Comparison of ENCODE assay signal across 8 mouse cellular contexts in genomic region chr8:104394801-104395702, GRCm38 (mm10). TPM values are rescaled to one million over a fixed set of nuclear protein-coding genes. Genes with fewer than 3 reads are reported as not detected.
DNase-seq lines count a peak whose midpoint lies in the region; ATAC-seq and TF ChIP-seq lines count a peak whose summit lies in the region.

No protein-coding gene starts in this region.

- no peaks in the 10 kb centered on the region for H3K27me3 ChIP-seq in cerebellum, adult 2 months (ENCODE audit: control insufficient read depth, insufficient read depth, low read length)
- H3K27me3 ChIP-seq in intestine, embryonic 15.5 days (replicated peaks): no peaks in the 10 kb centered on the region
- H3K27me3 ChIP-seq in limb, embryonic 15.5 days: no peaks in the 10 kb centered on the region
- no peaks in the 10 kb centered on the region for H3K27me3 ChIP-seq in midbrain, embryonic 13.5 days
- H3K27me3 ChIP-seq in stomach, embryonic 14.5 days (ENCODE audit: control insufficient read depth, insufficient read depth, low read length): no peaks in the 10 kb centered on the region

- H3K4me1 ChIP-seq in cerebellum, adult 2 months (ENCODE audit: control insufficient read depth, insufficient read depth, low read length): peaks cover 11% of the 10 kb centered on the region; the same call in 1 of the 2 replicates
- peaks cover 10% of the 10 kb centered on the region for H3K4me1 ChIP-seq in intestine, embryonic 15.5 days (replicated peaks)
- peaks cover 22% of the 10 kb centered on the region for H3K4me1 ChIP-seq in limb, embryonic 15.5 days
- H3K4me1 ChIP-seq in midbrain, embryonic 13.5 days (replicated peaks): peaks cover 21% of the 10 kb centered on the region
- H3K4me1 ChIP-seq in stomach, embryonic 14.5 days (ENCODE audit: control insufficient read depth, insufficient read depth, low read length): peaks cover 16% of the 10 kb centered on the region

- peak overlapping the region; percentile 94 for H3K9ac ChIP-seq in intestine, embryonic 15.5 days
- peak overlapping the region; percentile 85 for H3K9ac ChIP-seq in limb, embryonic 15.5 days
- H3K9ac ChIP-seq in midbrain, embryonic 13.5 days (replicated peaks): peak overlapping the region; percentile 90
- H3K9ac ChIP-seq in stomach, embryonic 14.5 days (replicated peaks; ENCODE audit: low read depth, low read length): peak overlapping the region; percentile 89

- ATAC-seq in intestine, embryonic 15.5 days: peak; percentile 71
- ATAC-seq in limb, embryonic 15.5 days (ENCODE audit: insufficient number of reproducible peaks, low FRiP score, low TSS enrichment, low read depth): peak; percentile 62
- ATAC-seq in midbrain, embryonic 13.5 days: peak; percentile 84
- peak; percentile 47 for ATAC-seq in stomach, embryonic 14.5 days (ENCODE audit: insufficient number of reproducible peaks, insufficient read depth, low FRiP score, low read depth)

- under 1% methylated on average over 82 of the region's 82 CpGs for WGBS in cerebellum, adult 2 months
- under 1% methylated on average over 81 of the region's 82 CpGs for WGBS in intestine, embryonic 15.5 days
- WGBS in limb, embryonic 15.5 days: under 1% methylated on average over 76 of the region's 82 CpGs
- WGBS in midbrain, embryonic 13.5 days: under 1% methylated on average over 76 of the region's 82 CpGs
- WGBS in stomach, embryonic 14.5 days: under 1% methylated on average over 76 of the region's 82 CpGs

- H3K9me3 ChIP-seq in intestine, embryonic 15.5 days: no peaks in the 10 kb centered on the region
- no peaks in the 10 kb centered on the region for H3K9me3 ChIP-seq in limb, embryonic 15.5 days
- peaks cover 3% of the 10 kb centered on the region; the same call in 1 of the 2 replicates for H3K9me3 ChIP-seq in midbrain, embryonic 13.5 days
- no peaks in the 10 kb centered on the region; the same call in 1 of the 2 replicates for H3K9me3 ChIP-seq in stomach, embryonic 14.5 days (ENCODE audit: control insufficient read depth, low read depth, low read length)

- peak; percentile 44 to 55 for DNase-seq in layer of hippocampus, adult 18-20 months (ENCODE audit: low spot score in 2 of 2)
- DNase-seq in layer of hippocampus, postnatal 25 days (ENCODE audit: extremely low spot score in 1 of 2, low spot score in 1 of 2): no peak
- peak; percentile 66 to 77 for DNase-seq in cerebellum, adult 2 months
- DNase-seq in gastrocnemius, postnatal 10 days: peak; percentile 25

- H3K36me3 ChIP-seq in intestine, embryonic 15.5 days: no peaks in the 10 kb centered on the region
- no peaks in the 10 kb centered on the region for H3K36me3 ChIP-seq in limb, embryonic 15.5 days
- H3K36me3 ChIP-seq in midbrain, embryonic 13.5 days: no peaks in the 10 kb centered on the region
- H3K36me3 ChIP-seq in stomach, embryonic 14.5 days (ENCODE audit: control insufficient read depth, insufficient read depth, low read length): no peaks in the 10 kb centered on the region

- peak overlapping the region; percentile 91 for H3K4me2 ChIP-seq in intestine, embryonic 15.5 days (replicated peaks)
- peak overlapping the region; percentile 87 for H3K4me2 ChIP-seq in limb, embryonic 15.5 days
- H3K4me2 ChIP-seq in midbrain, embryonic 13.5 days (replicated peaks): peak overlapping the region; percentile 84
- H3K4me2 ChIP-seq in stomach, embryonic 14.5 days (replicated peaks; ENCODE audit: low read depth, low read length): peak overlapping the region; percentile 82

- H3K4me3 ChIP-seq in cerebellum, adult 2 months (replicated peaks; ENCODE audit: insufficient read depth, low read depth, low read length): peak overlapping the region; percentile 87
- peak overlapping the region; percentile 87 for H3K4me3 ChIP-seq in intestine, embryonic 15.5 days (replicated peaks)
- H3K4me3 ChIP-seq in limb, embryonic 15.5 days: peak overlapping the region; percentile 85
- H3K4me3 ChIP-seq in midbrain, embryonic 13.5 days (replicated peaks): peak overlapping the region; percentile 76
- peak overlapping the region; percentile 86 for H3K4me3 ChIP-seq in stomach, embryonic 14.5 days (ENCODE audit: low read depth, low read length)

- TF ChIP-seq POLR2A in cerebellum, adult 2 months (IDR thresholded peaks at IDR 0.05; ENCODE audit: borderline replicate concordance, insufficient read depth, low read length): no peak

- peak overlapping the region; percentile 65 for H3K27ac ChIP-seq in cerebellum, adult 2 months (ENCODE audit: insufficient read depth, low read length)
- H3K27ac ChIP-seq in intestine, embryonic 15.5 days: peak overlapping the region; percentile 88
- peak overlapping the region; percentile 82 for H3K27ac ChIP-seq in limb, embryonic 15.5 days
- peak overlapping the region; percentile 84 for H3K27ac ChIP-seq in midbrain, embryonic 13.5 days
- peak overlapping the region; percentile 86 for H3K27ac ChIP-seq in stomach, embryonic 14.5 days (ENCODE audit: low read length)

- TF ChIP-seq CTCF in cerebellum, adult 2 months (IDR thresholded peaks at IDR 0.05; ENCODE audit: borderline replicate concordance, insufficient read depth, low read depth, low read length): no peak

RNA-seq across cellular contexts. Expression of gene Cmtm4, which starts 0.6 kb away (rescaled TPM):
- 10 to 100 TPM; 63.3 to 73.1 TPM for total RNA-seq in layer of hippocampus, adult 18-20 months (2021)
- total RNA-seq in layer of hippocampus, postnatal 25 days (2021): 10 to 100 TPM; 53.2 to 56.9 TPM
- 31.1 and 33.3 TPM in 2 replicates for polyA plus RNA-seq in cerebellum, adult 2 months (2012; rRNA removed)
- 1 to 10 TPM; 6.3 to 7.6 TPM for total RNA-seq in gastrocnemius, postnatal 10 days (2021)
- 6.3 and 6.9 TPM in 2 replicates for polyA plus RNA-seq in intestine, embryonic 15.5 days (2015; fragmentation: Nextera tagmentation; extraction: Ambion mirVana)
- 1.7 and 2.7 TPM in 2 replicates for polyA plus RNA-seq in limb, embryonic 15.5 days (2015; fragmentation: Nextera tagmentation; extraction: Ambion mirVana)
- 1.8 TPM in 2 replicates for polyA plus RNA-seq in midbrain, embryonic 13.5 days (2015; fragmentation: Nextera tagmentation; extraction: Ambion mirVana)
- polyA plus RNA-seq in stomach, embryonic 14.5 days (2014; fragmentation: Nextera tagmentation; extraction: Ambion mirVana): 6.4 and 7.2 TPM in 2 replicates

RNA-seq across cellular contexts. Expression of gene Dync1li2, which starts 47.8 kb away (rescaled TPM):
- total RNA-seq in layer of hippocampus, adult 18-20 months (2021): 100 to 1,000 TPM; 258 to 289 TPM
- 100 to 1,000 TPM; 234 to 270 TPM for total RNA-seq in layer of hippocampus, postnatal 25 days (2021)
- polyA plus RNA-seq in cerebellum, adult 2 months (2012; rRNA removed): 174 and 191 TPM in 2 replicates
- total RNA-seq in gastrocnemius, postnatal 10 days (2021): 100 to 1,000 TPM; 101 to 112 TPM
- polyA plus RNA-seq in intestine, embryonic 15.5 days (2015; fragmentation: Nextera tagmentation; extraction: Ambion mirVana): 46.0 and 46.1 TPM in 2 replicates
- 53.7 and 62.8 TPM in 2 replicates for polyA plus RNA-seq in limb, embryonic 15.5 days (2015; fragmentation: Nextera tagmentation; extraction: Ambion mirVana)
- polyA plus RNA-seq in midbrain, embryonic 13.5 days (2015; fragmentation: Nextera tagmentation; extraction: Ambion mirVana): 120 and 124 TPM in 2 replicates
- polyA plus RNA-seq in stomach, embryonic 14.5 days (2014; fragmentation: Nextera tagmentation; extraction: Ambion mirVana): 58.4 and 69.2 TPM in 2 replicates

RNA-seq across cellular contexts. Expression of gene Cmtm3, which starts 55.8 kb away (rescaled TPM):
- total RNA-seq in layer of hippocampus, adult 18-20 months (2021): 10 to 100 TPM; 12.0 to 14.2 TPM
- total RNA-seq in layer of hippocampus, postnatal 25 days (2021): 10 to 100 TPM; 12.4 to 16.5 TPM
- polyA plus RNA-seq in cerebellum, adult 2 months (2012; rRNA removed): 16.9 and 18.6 TPM in 2 replicates
- 10 to 100 TPM; 27.4 to 38.9 TPM for total RNA-seq in gastrocnemius, postnatal 10 days (2021)
- 111 and 126 TPM in 2 replicates for polyA plus RNA-seq in intestine, embryonic 15.5 days (2015; fragmentation: Nextera tagmentation; extraction: Ambion mirVana)
- polyA plus RNA-seq in limb, embryonic 15.5 days (2015; fragmentation: Nextera tagmentation; extraction: Ambion mirVana): 166 and 178 TPM in 2 replicates
- polyA plus RNA-seq in midbrain, embryonic 13.5 days (2015; fragmentation: Nextera tagmentation; extraction: Ambion mirVana): 31.4 and 34.9 TPM in 2 replicates
- 154 and 155 TPM in 2 replicates for polyA plus RNA-seq in stomach, embryonic 14.5 days (2014; fragmentation: Nextera tagmentation; extraction: Ambion mirVana)

Comparison
In these comparisons a context has a peak if more than half of its experiments do, and no peak if none do; other contexts are left out.
1. DNase-seq: peak in layer of hippocampus, adult 18-20 months (2 of 2), cerebellum, adult 2 months (2 of 2) and gastrocnemius, postnatal 10 days (single experiment); none in layer of hippocampus, postnatal 25 days (0 of 2).
2. Peak in every context shown above with its lines, with median percentiles within 50 percentile points of each other: H3K27ac ChIP-seq, H3K4me3 ChIP-seq, ATAC-seq, H3K4me2 ChIP-seq and H3K9ac ChIP-seq.